Mouse (Mus musculus): ENCODE measurements around the gene Gm6993. TPM values are rescaled to one million over a fixed set of nuclear protein-coding genes. Genes with fewer than 3 reads are reported as not detected.

Gm6993 gene
- polyA plus RNA-seq, 1 experiment from 2014 or later: not detected

- 93% methylated on average over 11 of the region's 11 CpGs for WGBS
- Histone ChIP-seq H3K4me2 (replicated peaks) (no peak overlapping the region), H3K4me3 (no peak overlapping the region), H3K36me3 (no peaks in the 10 kb centered on the region), H3K9ac (no peak overlapping the region), H3K4me1 (no peaks in the 10 kb centered on the region), H3K27me3 (replicated peaks) (no peaks in the 10 kb centered on the region), H3K9me3 (no peaks in the 10 kb centered on the region), H3K27ac (no peak overlapping the region)
- ATAC-seq (ENCODE audit: low FRiP score, low read depth): no peak
Observed at GRCm38 (mm10) chr12:31278270-31278669, 37.7 kb downstream of the Gm6993 start.

GRCm38 (mm10) chr12:31280318-31280717, 39.7 kb downstream of the Gm6993 start:
- Histone ChIP-seq H3K9ac (no peak overlapping the region), H3K4me2 (replicated peaks) (no peak overlapping the region), H3K4me3 (no peak overlapping the region), H3K9me3 (no peaks in the 10 kb centered on the region), H3K4me1 (no peaks in the 10 kb centered on the region), H3K27me3 (replicated peaks) (no peaks in the 10 kb centered on the region), H3K36me3 (no peaks in the 10 kb centered on the region), H3K27ac (no peak overlapping the region)
- 90% methylated on average over 7 of the region's 7 CpGs for WGBS
- ATAC-seq (ENCODE audit: low FRiP score, low read depth): no peak

GRCm38 (mm10) chr12:31281100-31281591, 40.6 kb downstream of the Gm6993 start:
- Histone ChIP-seq H3K9ac (no peak overlapping the region), H3K4me2 (replicated peaks) (no peak overlapping the region), H3K4me3 (no peak overlapping the region), H3K27me3 (replicated peaks) (no peaks in the 10 kb centered on the region), H3K9me3 (no peaks in the 10 kb centered on the region), H3K27ac (no peak overlapping the region), H3K4me1 (no peaks in the 10 kb centered on the region), H3K36me3 (no peaks in the 10 kb centered on the region)
- ATAC-seq (ENCODE audit: low FRiP score, low read depth): no peak
- WGBS: 69% methylated on average over 9 of the region's 9 CpGs

GRCm38 (mm10) chr12:31282241-31282640, 41.7 kb downstream of the Gm6993 start:
- H3K27me3 ChIP-seq (replicated peaks): no peaks in the 10 kb centered on the region
- no peak overlapping the region for H3K9ac ChIP-seq
- H3K27ac ChIP-seq: no peak overlapping the region
- H3K4me2 ChIP-seq (replicated peaks): no peak overlapping the region
- no peaks in the 10 kb centered on the region for H3K9me3 ChIP-seq
- no peak for ATAC-seq (ENCODE audit: low FRiP score, low read depth)
- H3K4me1 ChIP-seq: no peaks in the 10 kb centered on the region
- H3K36me3 ChIP-seq: no peaks in the 10 kb centered on the region
- no peak overlapping the region for H3K4me3 ChIP-seq
- 86% methylated on average over 5 of the region's 5 CpGs for WGBS

GRCm38 (mm10) chr12:31283131-31283530, 42.6 kb downstream of the Gm6993 start:
- Histone ChIP-seq H3K9ac (no peak overlapping the region), H3K4me2 (replicated peaks) (no peak overlapping the region), H3K9me3 (no peaks in the 10 kb centered on the region), H3K36me3 (no peaks in the 10 kb centered on the region), H3K27ac (no peak overlapping the region), H3K4me1 (no peaks in the 10 kb centered on the region), H3K27me3 (replicated peaks) (no peaks in the 10 kb centered on the region), H3K4me3 (no peak overlapping the region)
- no peak for ATAC-seq (ENCODE audit: low FRiP score, low read depth)
- WGBS: 91% methylated on average over 4 of the region's 4 CpGs

- Histone ChIP-seq H3K4me3 (no peak overlapping the region), H3K27me3 (replicated peaks) (no peaks in the 10 kb centered on the region), H3K9ac (no peak overlapping the region), H3K36me3 (no peaks in the 10 kb centered on the region), H3K4me2 (replicated peaks) (no peak overlapping the region), H3K27ac (no peak overlapping the region), H3K9me3 (no peaks in the 10 kb centered on the region), H3K4me1 (no peaks in the 10 kb centered on the region)
- WGBS: 85% methylated on average over 4 of the region's 4 CpGs
- no peak for ATAC-seq (ENCODE audit: low FRiP score, low read depth)
Observed at GRCm38 (mm10) chr12:31283617-31284136, 43.1 kb downstream of the Gm6993 start.

GRCm38 (mm10) chr12:31289046-31289445, 48.5 kb downstream of the Gm6993 start:
- no peaks in the 10 kb centered on the region for H3K4me1 ChIP-seq

More at GRCm38 (mm10) chr12:31289046-31289445, 48.5 kb downstream of the Gm6993 start:
- no peaks in the 10 kb centered on the region for H3K27me3 ChIP-seq (replicated peaks)
- no peak for ATAC-seq (ENCODE audit: low FRiP score, low read depth)
- H3K9ac ChIP-seq: no peak overlapping the region
- 90% methylated on average over 10 of the region's 10 CpGs for WGBS
- H3K4me2 ChIP-seq (replicated peaks): no peak overlapping the region
- no peaks in the 10 kb centered on the region for H3K9me3 ChIP-seq
- H3K27ac ChIP-seq: no peak overlapping the region
- no peaks in the 10 kb centered on the region; the same call in 1 of the 2 replicates for H3K36me3 ChIP-seq
- H3K4me3 ChIP-seq: no peak overlapping the region

Other genes starting within 250 kb of the Gm6993 start
- 0.08 TPM in 1 of 2 replicates, not detected in the other for gene Fam110c, start 166.9 kb upstream of the Gm6993 start, polyA plus RNA-seq (2016; fragmentation: Nextera tagmentation; extraction: Ambion mirVana)
- 34.1 and 39.4 TPM in 2 replicates for gene Lamb1, start 24.5 kb downstream of the Gm6993 start, polyA plus RNA-seq (2016; fragmentation: Nextera tagmentation; extraction: Ambion mirVana)
- gene Dld, start 110.7 kb downstream of the Gm6993 start, polyA plus RNA-seq (2016; fragmentation: Nextera tagmentation; extraction: Ambion mirVana): 139 and 141 TPM in 2 replicates
- not detected in 2 replicates for gene Slc26a3, start 150.1 kb downstream of the Gm6993 start, polyA plus RNA-seq (2016; fragmentation: Nextera tagmentation; extraction: Ambion mirVana)

All from neural tube, embryonic 12.5 days (tissue).